Mouse (Mus musculus) hindbrain, embryonic 13.5 days (tissue): ENCODE results near the gene Gdpd4. TPM values are rescaled to one million over a fixed set of nuclear protein-coding genes. Genes with fewer than 3 reads are reported as not detected.

ENCODE experiments used
- ATAC-seq: fragments of 200-750 bp; cut with Nextera tagmentation; 2 replicates; pipeline ENCODE4 v1.8.0; 2017; ENCODE audit warnings: moderate TSS enrichment; ENCODE audit not compliant: low FRiP score
- H3K27ac ChIP-seq: fragments of 300-500 bp; sonication (generic); 2 replicates; pipeline ENCODE4 v1.5.1; 2015; ENCODE audit warnings: inconsistent platforms, mild to moderate bottlenecking, moderate library complexity
- H3K27me3 ChIP-seq: fragments of 300-500 bp; sonication (generic); 2 replicates; pipeline ENCODE4 v1.6.1; 2015; ENCODE audit warnings: mild to moderate bottlenecking, inconsistent platforms
- H3K36me3 ChIP-seq: fragments of 300-500 bp; sonication (generic); 2 replicates; pipeline ENCODE4 v1.6.1; 2015; ENCODE audit warnings: mild to moderate bottlenecking, inconsistent platforms
- H3K4me1 ChIP-seq: fragments of 300-500 bp; sonication (generic); replicated peaks from 2 replicates; pipeline ENCODE4 v1.6.1; 2015; ENCODE audit warnings: inconsistent platforms
- H3K4me2 ChIP-seq: fragments of 300-500 bp; sonication (generic); 2 replicates; pipeline ENCODE4 v1.6.1; 2015; ENCODE audit warnings: inconsistent platforms, mild to moderate bottlenecking, moderate library complexity
- H3K4me3 ChIP-seq: fragments of 300-500 bp; sonication (generic); 2 replicates; pipeline ENCODE4 v1.5.1; 2015; ENCODE audit warnings: mild to moderate bottlenecking, inconsistent platforms
- H3K9ac ChIP-seq: fragments of 300-500 bp; sonication (generic); 2 replicates; pipeline ENCODE4 v1.6.1; 2015; ENCODE audit warnings: mild to moderate bottlenecking, inconsistent platforms
- H3K9me3 ChIP-seq: fragments of 300-500 bp; sonication (generic); 2 replicates; pipeline ENCODE4 v1.6.1; 2016; ENCODE audit warnings: inconsistent platforms
- WGBS: fragments of 180-500 bp; shearing (Covaris S2); methylation state at CpG from one replicate; pipeline ENCODE4 v1.1.7; 2015; 5-methylcytosine and 5-hydroxymethylcytosine counted together
- polyA plus RNA-seq: library from polyadenylated mRNA; unstranded; fragments of >200 nt; fragmentation: Nextera tagmentation; extraction: Ambion mirVana; gene quantifications from 2 replicates; pipeline ENCODE4 v1.2.1, GENCODE M21; 2015

Gene Gdpd4
- polyA plus RNA-seq, 1 experiment from 2014 or later, result 0.05 TPM

DNA sequence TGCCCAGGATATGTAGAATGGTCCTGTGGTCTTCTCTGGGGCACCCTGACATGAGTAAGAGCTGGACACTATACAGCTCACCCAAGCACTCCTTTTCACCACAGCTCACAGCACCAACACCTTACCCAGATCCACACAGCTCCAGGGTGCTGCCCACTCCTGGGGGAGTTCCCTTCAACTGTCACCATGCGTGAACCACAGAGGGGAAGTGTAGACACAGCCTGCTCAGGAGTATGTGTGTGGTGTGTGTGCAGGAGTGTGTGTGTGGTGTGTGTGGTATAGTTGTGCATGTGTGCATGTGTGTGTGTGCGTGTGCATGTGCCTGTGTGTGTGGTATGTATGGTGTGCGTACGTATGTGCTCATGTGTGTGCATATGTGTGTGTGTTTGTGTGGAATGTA is 176.1 kb downstream of the Gdpd4 start:
- Histone ChIP-seq H3K4me3 (no peak overlapping the region), H3K27me3 (no peaks in the 10 kb centered on the region), H3K27ac (no peak overlapping the region), H3K9ac (no peak overlapping the region), H3K36me3 (peaks cover 43% of the 10 kb centered on the region), H3K9me3 (peaks cover 3% of the 10 kb centered on the region; the same call in 1 of the 2 replicates), H3K4me1 (0 out of 2 replicates have a peak, but pooled peaks cover 3% of the 10 kb centered on the region), H3K4me2 (no peak overlapping the region)
- no peak for ATAC-seq
- 93% methylated on average over 4 of the region's 4 CpGs for WGBS

DNA sequence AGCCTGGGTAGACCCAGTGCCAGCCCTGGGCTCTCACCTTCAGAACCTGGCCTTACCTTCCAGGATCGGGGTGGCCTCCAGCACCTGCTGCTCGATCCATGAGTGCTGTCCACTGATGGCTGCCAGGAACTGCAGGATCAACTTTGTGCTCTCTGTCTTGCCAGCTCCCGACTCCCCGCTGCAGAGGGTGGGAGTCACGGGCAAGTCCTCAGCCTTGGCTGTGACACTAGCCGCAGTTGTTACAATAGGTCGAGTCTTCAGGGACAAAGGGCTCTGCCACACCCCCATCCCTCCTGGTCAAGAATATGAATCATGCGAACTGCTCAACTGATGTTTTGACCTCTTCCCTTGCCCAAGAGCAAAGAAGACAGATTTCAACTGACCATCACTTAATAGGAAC is 177.8 kb downstream of the Gdpd4 start:
- 93% methylated on average over 8 of the region's 8 CpGs for WGBS
- Histone ChIP-seq H3K4me3 (no peak overlapping the region), H3K9ac (no peak overlapping the region), H3K36me3 (peaks cover 27% of the 10 kb centered on the region), H3K9me3 (peaks cover 3% of the 10 kb centered on the region; the same call in 1 of the 2 replicates), H3K4me1 (peaks cover 16% of the 10 kb centered on the region), H3K27ac (no peak overlapping the region), H3K4me2 (no peak overlapping the region), H3K27me3 (no peaks in the 10 kb centered on the region)
- no peak for ATAC-seq

Other genes with a start within 250 kb of the Gdpd4 start
- 192 and 198 TPM in 2 replicates for gene Clns1a, start 223.3 kb upstream of the Gdpd4 start, polyA plus RNA-seq
- 14.2 and 15.1 TPM in 2 replicates for gene Aqp11, start 181.7 kb upstream of the Gdpd4 start, polyA plus RNA-seq
- gene Pak1, start 131.4 kb upstream of the Gdpd4 start, polyA plus RNA-seq, result 130 and 132 TPM in 2 replicates
- gene Myo7a, start 199.6 kb downstream of the Gdpd4 start, polyA plus RNA-seq, result 17.3 and 18.4 TPM in 2 replicates
- 0.30 and 0.49 TPM in 2 replicates for gene Omp, start 225.5 kb downstream of the Gdpd4 start, polyA plus RNA-seq